Mouse (Mus musculus): ENCODE measurements around the gene Iqgap3.
A peak's percentile ranks its signal among the peaks of the same experiment; 100 is the strongest.

Iqgap3 gene

DNA sequence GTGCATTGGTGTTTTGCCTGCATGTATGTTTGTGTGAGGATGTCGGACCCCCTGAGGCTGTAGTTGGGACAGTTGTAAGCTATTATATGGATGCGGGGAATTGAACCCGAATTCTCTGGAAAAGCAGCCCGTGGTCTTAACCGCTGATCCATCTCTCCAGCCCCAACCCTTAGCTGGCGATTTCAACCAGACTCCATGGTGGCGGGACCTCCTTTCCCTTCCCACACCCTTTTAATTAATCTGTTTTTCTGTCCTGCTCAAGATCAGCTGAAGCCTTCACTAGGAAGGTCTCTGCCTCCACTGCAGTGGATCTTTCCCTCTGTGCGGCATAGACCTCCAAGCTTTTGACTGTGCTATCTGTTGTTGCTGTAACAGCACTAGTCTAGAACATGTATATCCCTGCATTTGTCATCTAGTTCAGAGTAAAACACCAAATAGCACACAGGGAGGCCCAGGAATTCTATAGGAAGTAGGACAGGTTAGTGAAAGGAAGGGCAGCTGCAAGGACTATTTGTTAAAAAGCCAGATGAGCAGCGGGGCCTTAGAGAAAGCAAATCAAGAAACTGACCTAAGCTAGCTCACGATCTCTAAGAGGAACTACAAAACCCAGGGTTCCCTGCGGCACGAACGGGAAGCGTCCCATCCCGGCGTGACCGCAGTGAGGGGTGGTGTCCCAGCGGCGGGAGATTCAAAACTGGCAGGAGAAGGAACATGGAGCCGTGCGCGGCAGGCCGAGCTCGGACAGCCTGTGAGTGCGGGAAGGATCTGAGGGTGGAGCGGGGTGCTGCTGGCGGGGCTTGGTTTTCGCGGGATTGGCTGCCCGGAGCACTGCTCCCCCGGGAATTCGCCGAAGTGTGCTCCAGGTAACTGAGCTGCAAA, at the start of gene Iqgap3:
Iqgap3 (plus strand) TSS at position 627 of the 879 bp plus-strand sequence.
- DNase-seq (ENCODE audit: low read depth), result peak; percentile 87

DNA sequence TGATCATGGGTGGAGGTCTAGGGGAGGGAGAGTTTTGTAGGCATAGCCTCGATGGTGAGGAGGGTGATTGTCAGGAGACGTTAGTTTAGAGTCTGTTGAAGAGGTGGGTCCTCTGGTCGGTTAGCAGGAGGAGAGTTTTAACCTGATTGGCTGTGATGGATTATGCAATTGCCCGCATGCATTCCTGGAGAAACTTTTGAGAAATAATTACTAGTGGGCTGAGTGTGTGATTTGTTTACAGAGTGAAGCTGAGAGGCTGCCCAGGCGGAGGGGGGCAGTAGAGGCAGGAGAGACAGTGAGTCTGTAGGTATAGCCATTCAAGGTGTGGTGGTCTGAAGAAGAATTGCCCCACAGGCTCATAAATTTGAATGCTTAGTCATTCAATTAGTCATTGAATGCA, 48.3 kb upstream of the Iqgap3 start:
- no peak for DNase-seq (ENCODE audit: low read depth)

DNA sequence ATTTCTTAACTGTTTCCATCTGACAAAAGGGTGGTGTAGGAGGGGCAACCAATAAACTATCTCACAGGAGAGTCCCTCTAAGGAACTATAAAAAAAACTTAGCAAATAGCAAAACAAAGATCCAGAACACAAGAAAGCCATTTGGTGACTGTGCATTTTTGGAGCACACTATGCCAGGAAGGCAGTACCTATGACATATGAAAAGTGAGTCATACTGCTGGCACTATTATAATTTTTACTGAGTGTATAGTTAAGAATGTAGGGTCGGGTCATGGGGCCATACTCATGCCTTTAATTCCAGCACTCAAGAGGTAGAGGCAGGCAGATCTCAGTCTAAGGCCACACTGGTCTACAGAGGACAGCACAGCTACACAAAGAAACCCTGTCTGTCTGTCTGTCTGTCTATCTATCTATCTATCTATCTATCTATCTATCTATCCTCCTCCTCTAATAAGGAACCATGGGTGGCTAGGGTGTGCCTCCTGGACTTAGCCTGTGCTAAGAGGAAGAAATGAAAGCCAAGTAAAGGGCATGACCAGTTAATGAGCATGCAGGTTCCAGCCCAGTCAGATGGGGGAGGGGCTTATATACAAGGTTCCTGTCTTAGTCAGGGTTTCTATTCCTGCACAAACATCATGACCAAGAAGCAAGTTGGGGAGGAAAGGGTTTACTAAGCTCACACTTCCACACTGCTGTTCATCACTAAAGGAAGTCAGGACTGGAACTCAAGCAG, 46.0 kb upstream of the Iqgap3 start:
- no peak for DNase-seq (ENCODE audit: low read depth)

DNA sequence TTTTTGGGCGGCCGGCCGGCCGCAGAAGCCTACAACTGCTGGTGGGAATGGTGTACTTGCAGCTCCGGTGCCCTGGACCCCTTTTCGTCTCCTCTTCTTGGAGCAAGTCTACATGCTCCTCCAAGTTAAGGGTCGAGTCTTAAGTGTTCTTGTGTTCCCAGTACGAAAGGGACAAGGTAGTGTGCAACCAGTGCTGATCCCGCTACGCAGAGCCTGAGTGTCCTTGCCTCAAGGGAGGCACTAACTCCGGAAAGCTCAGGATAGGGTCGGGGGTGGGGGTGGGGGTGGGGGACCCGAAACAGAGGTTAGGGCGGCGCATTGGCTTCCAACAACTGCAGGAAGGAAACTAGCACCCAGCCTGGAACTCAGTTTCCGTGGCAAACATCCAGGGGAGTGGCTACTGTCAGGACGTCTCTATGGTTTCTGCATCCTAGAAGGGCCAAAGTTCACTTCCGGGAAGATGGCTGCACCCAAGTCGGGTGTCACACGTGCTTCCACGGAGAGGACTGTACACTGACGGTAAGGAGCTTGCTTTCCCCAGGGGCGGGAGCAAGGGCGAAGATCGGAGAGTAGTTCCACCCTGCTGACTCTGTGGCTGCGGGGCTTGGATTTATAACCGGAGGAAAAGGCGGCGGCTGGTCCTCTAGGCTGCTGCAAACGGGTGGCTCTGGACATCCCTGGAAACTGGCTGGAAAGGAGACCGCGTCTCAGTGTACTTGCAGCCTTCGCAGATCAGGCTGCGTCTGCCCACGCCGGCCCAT, 38.9 kb upstream of the Iqgap3 start, which contains the start of gene Gpatch4:
Gpatch4 (plus strand) TSS at position 448 of the 761 bp plus-strand sequence.
- DNase-seq (ENCODE audit: low read depth), result peak; percentile 98

GRCm38 (mm10) chr3:88049532-88049931, 32.2 kb upstream of the Iqgap3 start:
- no peak for DNase-seq (ENCODE audit: low read depth)

- no peak for DNase-seq (ENCODE audit: low read depth)
Observed at GRCm38 (mm10) chr3:88057030-88057429, 24.7 kb upstream of the Iqgap3 start.

- DNase-seq (ENCODE audit: low read depth), result peak; percentile 93
Observed at GRCm38 (mm10) chr3:88057902-88058696, 23.7 kb upstream of the Iqgap3 start, which contains the start of gene Naxe. Gene Naxe (minus strand): TSS chr3:88058495.

DNA sequence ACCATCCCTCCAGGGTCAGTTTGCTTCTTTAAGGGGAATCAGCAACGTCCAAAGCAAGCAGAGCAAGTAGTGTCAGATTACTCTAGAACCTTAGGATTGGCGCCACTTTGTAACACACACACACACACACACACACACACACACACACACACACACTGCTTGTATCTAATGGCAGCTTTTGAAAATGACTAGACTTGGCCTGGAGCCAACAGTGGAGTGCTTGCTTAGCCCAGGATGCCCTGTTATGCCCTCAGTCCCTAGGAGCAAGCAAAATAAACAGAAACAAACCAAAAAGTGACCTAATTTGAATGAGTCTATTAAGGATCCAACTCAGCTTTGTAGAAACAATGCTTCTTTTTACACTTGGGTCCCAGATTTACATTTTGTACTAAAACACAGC, 13.4 kb upstream of the Iqgap3 start:
- DNase-seq (ENCODE audit: low read depth), result no peak

GRCm38 (mm10) chr3:88071783-88072182, 10.0 kb upstream of the Iqgap3 start:
- DNase-seq (ENCODE audit: low read depth), result peak; percentile 89

DNA sequence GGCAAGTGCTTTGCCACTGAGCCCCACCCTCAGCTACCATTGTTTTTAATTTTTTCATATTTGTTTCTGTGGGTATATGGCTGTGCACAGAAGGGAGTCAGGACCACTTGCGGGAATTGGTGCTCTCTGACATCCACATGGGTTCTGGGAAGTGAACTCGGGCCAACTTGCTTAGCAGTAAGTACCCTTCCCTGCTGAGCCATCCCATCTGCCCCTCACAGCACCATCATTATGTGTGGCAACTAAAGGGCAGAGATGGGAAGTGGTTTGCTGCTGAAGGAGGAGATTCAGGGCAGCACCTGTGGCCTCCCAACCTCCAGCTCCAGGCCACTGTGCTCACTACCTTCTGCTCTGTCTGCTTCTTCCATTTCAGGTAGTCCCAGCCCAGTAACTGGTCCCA, 8.1 kb upstream of the Iqgap3 start:
- no peak for DNase-seq (ENCODE audit: low read depth)

DNA sequence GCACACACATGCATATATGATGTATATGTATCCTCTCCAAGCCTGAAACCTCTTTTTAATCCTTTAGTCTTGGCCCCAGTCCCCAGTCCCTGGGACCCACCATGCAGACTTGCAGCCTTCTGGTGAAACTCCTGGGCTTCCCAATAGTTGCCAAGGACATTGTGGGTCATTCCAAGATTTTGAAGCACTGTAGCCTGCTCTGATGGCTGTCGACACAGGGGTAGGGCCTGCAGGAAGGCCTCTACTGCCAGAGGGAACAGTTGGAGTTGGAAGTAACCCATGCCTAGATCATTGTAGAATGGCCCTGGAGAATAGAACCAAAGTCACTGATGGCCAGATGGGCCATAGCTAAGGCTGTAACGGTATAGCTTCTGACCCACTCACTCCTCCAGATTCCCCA, 7.4 kb upstream of the Iqgap3 start:
- no peak for DNase-seq (ENCODE audit: low read depth)

GRCm38 (mm10) chr3:88074766-88075165, 7.0 kb upstream of the Iqgap3 start:
- DNase-seq (ENCODE audit: low read depth), result no peak

- DNase-seq (ENCODE audit: low read depth), result no peak
Observed at GRCm38 (mm10) chr3:88077441-88077840, 4.3 kb upstream of the Iqgap3 start.

GRCm38 (mm10) chr3:88078204-88078603, 3.6 kb upstream of the Iqgap3 start, which contains the start of gene Ttc24:
Gene Ttc24 (minus strand): TSS chr3:88078304.
- DNase-seq (ENCODE audit: low read depth), result no peak

- no peak for DNase-seq (ENCODE audit: low read depth)
Observed at GRCm38 (mm10) chr3:88082224-88082618, 450 bp downstream of the Iqgap3 start.

- DNase-seq (ENCODE audit: low read depth), result peak; percentile 66
Observed at GRCm38 (mm10) chr3:88082663-88083062, 892 bp downstream of the Iqgap3 start.

DNA sequence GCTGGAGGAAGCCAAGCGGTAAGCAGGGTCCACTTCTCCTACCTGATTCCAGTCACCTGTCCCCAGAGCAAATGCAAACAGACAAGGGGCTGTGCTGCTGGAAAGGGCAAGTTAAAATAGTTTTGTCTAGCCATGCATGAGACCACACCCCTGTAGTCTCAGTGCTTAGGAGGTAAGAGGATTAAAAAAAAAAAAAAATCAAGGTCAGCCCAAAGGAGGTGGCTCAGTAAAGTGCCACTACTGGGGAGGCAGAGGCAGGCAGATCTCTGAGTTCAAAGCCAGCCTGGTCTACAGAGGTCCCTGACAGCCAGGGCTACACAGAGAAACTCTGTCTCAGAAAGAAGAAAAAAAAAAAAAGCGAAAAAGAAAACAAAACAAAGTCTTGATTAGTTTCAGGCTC, 2.2 kb downstream of the Iqgap3 start:
- DNase-seq (ENCODE audit: low read depth), result no peak

- no peak for DNase-seq (ENCODE audit: low read depth)
Observed at GRCm38 (mm10) chr3:88085459-88085858, 3.7 kb downstream of the Iqgap3 start.

GRCm38 (mm10) chr3:88087688-88088087, 5.9 kb downstream of the Iqgap3 start:
- peak; percentile 63 for DNase-seq (ENCODE audit: low read depth)

DNA sequence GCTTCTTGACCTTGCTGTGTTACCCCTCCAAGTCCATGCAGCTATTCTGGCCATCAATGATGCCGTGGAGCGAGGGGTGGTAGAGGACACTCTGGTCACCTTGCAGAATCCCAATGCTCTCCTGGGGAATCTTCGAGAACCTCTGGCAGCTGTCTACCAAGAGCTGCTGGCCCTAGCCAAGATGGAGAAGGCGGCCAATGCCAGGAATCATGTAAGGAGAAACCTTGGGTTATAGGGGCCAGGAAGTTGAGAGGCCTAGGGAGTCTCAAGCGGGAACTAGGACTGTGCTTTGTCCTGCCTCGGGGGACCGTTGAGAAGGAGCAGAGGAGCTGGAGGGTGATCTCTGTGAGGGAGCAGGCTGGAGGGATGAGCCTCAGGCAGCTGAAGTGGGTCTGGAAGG, 8.3 kb downstream of the Iqgap3 start:
- DNase-seq (ENCODE audit: low read depth), result no peak

GRCm38 (mm10) chr3:88090616-88091015, 8.8 kb downstream of the Iqgap3 start:
- DNase-seq (ENCODE audit: low read depth), result no peak
